Mouse (Mus musculus) c-Kit-positive CD71-positive TER-119-negative erythroid progenitor cells, embryonic 14.5 days (primary cell): Measurements from ENCODE around the gene Prss54.

ENCODE experiments used
- DNase-seq: peaks from one replicate; pipeline ENCODE4 v3.0.0-alpha.2; 2013; ENCODE audit warnings: low read depth

The Prss54 gene

GRCm38 (mm10) chr8:95551577-95551976 lies 24.6 kb downstream of the Prss54 start:
- DNase-seq, result no peak

- DNase-seq, result no peak
Measured at GRCm38 (mm10) chr8:95549871-95550829, 26.0 kb downstream of the Prss54 start.

GRCm38 (mm10) chr8:95547931-95548330 lies 28.2 kb downstream of the Prss54 start:
- no peak for DNase-seq

GRCm38 (mm10) chr8:95546986-95547385 lies 29.2 kb downstream of the Prss54 start:
- DNase-seq, result no peak

- DNase-seq, result no peak
Measured at GRCm38 (mm10) chr8:95545815-95546214, 30.3 kb downstream of the Prss54 start.

GRCm38 (mm10) chr8:95543065-95543464 lies 33.1 kb downstream of the Prss54 start:
- DNase-seq, result no peak

GRCm38 (mm10) chr8:95542191-95542590 lies 33.9 kb downstream of the Prss54 start:
- DNase-seq, result no peak

GRCm38 (mm10) chr8:95539487-95539886 lies 36.7 kb downstream of the Prss54 start:
- no peak for DNase-seq

- DNase-seq, result peak; percentile 19
Measured at GRCm38 (mm10) chr8:95533584-95534387, 42.4 kb downstream of the Prss54 start, which contains the start of gene Ccdc113. TSS of gene Ccdc113 (plus strand) at chr8:95534085.

- DNase-seq, result no peak
Measured at GRCm38 (mm10) chr8:95532206-95532605, 43.9 kb downstream of the Prss54 start.

GRCm38 (mm10) chr8:95528750-95529310 lies 47.3 kb downstream of the Prss54 start:
- DNase-seq, result no peak

GRCm38 (mm10) chr8:95528194-95528593 lies 47.9 kb downstream of the Prss54 start:
- DNase-seq, result no peak

- DNase-seq, result no peak
Measured at GRCm38 (mm10) chr8:95523991-95524390, 52.1 kb downstream of the Prss54 start.

GRCm38 (mm10) chr8:95516928-95517327 lies 59.2 kb downstream of the Prss54 start:
- DNase-seq, result no peak

- no peak for DNase-seq
Measured at GRCm38 (mm10) chr8:95513219-95513618, 62.9 kb downstream of the Prss54 start.

- DNase-seq, result no peak
Measured at GRCm38 (mm10) chr8:95512257-95512656, 63.9 kb downstream of the Prss54 start.
